Mouse (Mus musculus) hindbrain, embryonic 12.5 days (tissue): ENCODE measurements around the gene Gm42417. TPM values are rescaled to one million over a fixed set of nuclear protein-coding genes. Genes with fewer than 3 reads are reported as not detected.

Experiments
- ATAC-seq: fragments of 200-750 bp; cut with Nextera tagmentation; 2 replicates; pipeline ENCODE4 v1.8.0; 2017; ENCODE audit warnings: moderate TSS enrichment; ENCODE audit not compliant: low FRiP score
- H3K27ac ChIP-seq: fragments of 300-500 bp; sonication (generic); 2 replicates; pipeline ENCODE4 v1.5.1; 2016; ENCODE audit warnings: mild to moderate bottlenecking
- H3K27me3 ChIP-seq: fragments of 300-500 bp; sonication (generic); 2 replicates; pipeline ENCODE4 v1.6.1; 2016; ENCODE audit warnings: mild to moderate bottlenecking
- H3K36me3 ChIP-seq: fragments of 300-500 bp; sonication (generic); 2 replicates; pipeline ENCODE4 v1.6.1; 2016; ENCODE audit warnings: mild to moderate bottlenecking
- H3K4me1 ChIP-seq: fragments of 300-500 bp; sonication (generic); 2 replicates; pipeline ENCODE4 v1.6.1; 2016
- H3K4me2 ChIP-seq: fragments of 300-500 bp; sonication (generic); replicated peaks from 2 replicates; pipeline ENCODE4 v1.6.1; 2016; ENCODE audit warnings: mild to moderate bottlenecking
- H3K4me3 ChIP-seq: fragments of 300-500 bp; sonication (generic); 2 replicates; pipeline ENCODE4 v1.5.1; 2016; ENCODE audit warnings: mild to moderate bottlenecking
- H3K9ac ChIP-seq: fragments of 300-500 bp; sonication (generic); 2 replicates; pipeline ENCODE4 v1.6.1; 2016; ENCODE audit warnings: mild to moderate bottlenecking, moderate library complexity
- H3K9me3 ChIP-seq: fragments of 300-500 bp; sonication (generic); replicated peaks from 2 replicates; pipeline ENCODE4 v1.6.1; 2016; ENCODE audit warnings: mild to moderate bottlenecking
- WGBS: fragments of 180-500 bp; shearing (Covaris S2); methylation state at CpG from one replicate; pipeline ENCODE4 v1.1.7; 2016; 5-methylcytosine and 5-hydroxymethylcytosine counted together
- microRNA-seq: library from miRNA; unstranded; fragments of <30 nt; microRNA quantifications from one replicate; pipeline ENCODE4, GENCODE M21; 2017
- polyA plus RNA-seq: library from polyadenylated mRNA; unstranded; fragments of >200 nt; fragmentation: Nextera tagmentation; extraction: Ambion mirVana; gene quantifications from 2 replicates; pipeline ENCODE4 v1.2.1, GENCODE M21; 2016

The Gm42417 gene
- polyA plus RNA-seq, 1 experiment from 2014 or later = not detected

DNA sequence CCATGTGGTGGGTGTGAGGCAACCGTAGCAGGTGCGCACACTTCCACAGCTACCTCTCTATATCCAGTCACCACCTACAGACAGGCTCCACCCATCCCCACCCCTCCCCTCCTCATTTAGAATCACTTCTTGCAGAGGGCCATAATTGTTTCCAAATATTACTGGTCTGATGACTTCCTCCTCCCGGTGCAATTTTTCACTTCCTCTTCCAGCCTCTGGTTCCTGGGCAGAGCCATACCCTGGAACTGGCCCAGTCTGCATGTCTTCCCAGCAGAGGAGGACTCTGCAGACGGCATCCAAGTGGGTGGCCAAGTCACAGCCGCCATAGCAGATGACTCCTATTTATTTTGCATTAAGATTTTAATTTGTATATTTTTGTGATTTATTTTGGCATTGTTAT lies 31.0 kb downstream of the Gm42417 start:
- no peak overlapping the region for H3K4me3 ChIP-seq
- no peak overlapping the region for H3K27ac ChIP-seq
- no peak for ATAC-seq
- no peak overlapping the region for H3K9ac ChIP-seq
- H3K4me2 ChIP-seq = no peak overlapping the region
- H3K27me3 ChIP-seq = no peaks in the 10 kb centered on the region
- WGBS = 88% methylated on average over 5 of the region's 5 CpGs
- peaks cover 18% of the 10 kb centered on the region for H3K36me3 ChIP-seq
- H3K4me1 ChIP-seq = peaks cover 4% of the 10 kb centered on the region
- no peaks in the 10 kb centered on the region for H3K9me3 ChIP-seq

- H3K9me3 ChIP-seq = no peaks in the 10 kb centered on the region
- H3K4me1 ChIP-seq = no peaks in the 10 kb centered on the region
- H3K27ac ChIP-seq = no peak overlapping the region
- 11% methylated on average over 3 of the region's 3 CpGs for WGBS
- H3K4me2 ChIP-seq = no peak overlapping the region
- H3K4me3 ChIP-seq = no peak overlapping the region
- H3K36me3 ChIP-seq = peaks cover 26% of the 10 kb centered on the region
- peak; percentile 61; the same call in 1 of the 2 replicates for ATAC-seq
- no peak overlapping the region for H3K9ac ChIP-seq
- no peaks in the 10 kb centered on the region for H3K27me3 ChIP-seq
Observed at GRCm38 (mm10) chr1:36501261-36501660, 38.0 kb downstream of the Gm42417 start.

DNA sequence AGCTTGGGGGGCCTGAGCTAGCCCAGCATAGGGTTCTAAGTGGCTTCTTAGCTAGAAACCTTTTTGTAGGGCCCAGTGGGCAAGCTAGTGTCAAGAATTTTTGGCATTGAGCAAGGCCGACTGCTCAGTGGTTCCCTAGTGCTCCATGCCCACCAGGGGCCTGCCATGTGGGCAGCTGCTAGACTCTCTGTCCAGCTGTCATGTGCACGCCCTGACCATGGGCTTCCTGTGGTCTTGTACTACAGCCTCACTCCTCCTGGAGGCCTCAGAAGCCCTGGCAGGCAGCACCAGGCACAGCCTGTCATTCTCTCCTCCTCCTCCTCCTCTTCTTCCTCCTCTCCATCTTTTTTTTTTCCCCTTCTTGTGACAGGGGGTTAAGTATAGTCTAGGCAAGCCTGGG lies 41.9 kb downstream of the Gm42417 start:
- no peak overlapping the region for H3K4me2 ChIP-seq
- 65% methylated on average over 2 of the region's 2 CpGs for WGBS
- no peak overlapping the region for H3K9ac ChIP-seq
- H3K4me3 ChIP-seq = no peak overlapping the region
- H3K36me3 ChIP-seq = peaks cover 23% of the 10 kb centered on the region
- no peak for ATAC-seq
- peaks cover 3% of the 10 kb centered on the region; the same call in 1 of the 2 replicates for H3K4me1 ChIP-seq
- no peaks in the 10 kb centered on the region for H3K27me3 ChIP-seq
- no peaks in the 10 kb centered on the region for H3K9me3 ChIP-seq
- H3K27ac ChIP-seq = no peak overlapping the region

DNA sequence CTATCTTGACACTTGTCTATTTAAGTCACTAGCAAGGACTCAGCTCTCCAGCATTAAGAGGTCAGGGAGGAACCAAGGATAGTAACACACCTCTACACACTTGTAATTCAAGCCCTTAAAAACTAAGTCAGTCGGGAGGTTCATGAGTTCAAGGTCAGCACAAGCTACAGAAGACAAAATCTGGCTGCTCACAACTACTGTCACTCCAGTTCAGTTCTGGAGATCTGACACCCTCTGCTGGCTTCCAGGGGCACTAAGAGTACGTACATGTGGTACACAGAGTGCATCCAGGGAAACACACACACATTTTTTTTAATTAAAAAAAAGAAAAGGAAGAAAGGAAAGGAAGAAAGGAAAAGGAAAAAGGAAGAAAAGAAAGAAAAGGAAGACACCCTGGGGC lies 42.5 kb downstream of the Gm42417 start:
- H3K9ac ChIP-seq = no peak overlapping the region
- no peak overlapping the region for H3K27ac ChIP-seq
- no peaks in the 10 kb centered on the region for H3K27me3 ChIP-seq
- no peak overlapping the region for H3K4me3 ChIP-seq
- H3K9me3 ChIP-seq = no peaks in the 10 kb centered on the region
- WGBS = 69% methylated on average over 2 of the region's 2 CpGs
- no peak overlapping the region for H3K4me2 ChIP-seq
- H3K4me1 ChIP-seq = peaks cover 6% of the 10 kb centered on the region; the same call in 1 of the 2 replicates
- no peak for ATAC-seq
- peaks cover 23% of the 10 kb centered on the region for H3K36me3 ChIP-seq

- H3K9me3 ChIP-seq = no peaks in the 10 kb centered on the region
- peaks cover 6% of the 10 kb centered on the region; the same call in 1 of the 2 replicates for H3K4me1 ChIP-seq
- H3K4me2 ChIP-seq = no peak overlapping the region
- H3K9ac ChIP-seq = no peak overlapping the region
- H3K4me3 ChIP-seq = no peak overlapping the region
- H3K27me3 ChIP-seq = no peaks in the 10 kb centered on the region
- WGBS = 73% methylated on average over 6 of the region's 6 CpGs
- H3K27ac ChIP-seq = no peak overlapping the region
- peaks cover 3% of the 10 kb centered on the region; the same call in 1 of the 2 replicates for H3K36me3 ChIP-seq
- no peak for ATAC-seq
Observed at GRCm38 (mm10) chr1:36493299-36493698, 45.9 kb downstream of the Gm42417 start.

GRCm38 (mm10) chr1:36492416-36493139 lies 46.7 kb downstream of the Gm42417 start:
- 0 out of 2 replicates have a peak, but pooled peaks have one; percentile 43 for ATAC-seq
- H3K27ac ChIP-seq = no peak overlapping the region
- no peaks in the 10 kb centered on the region for H3K27me3 ChIP-seq
- no peak overlapping the region for H3K4me2 ChIP-seq
- no peak overlapping the region for H3K9ac ChIP-seq
- no peak overlapping the region for H3K4me3 ChIP-seq
- H3K36me3 ChIP-seq = no peaks in the 10 kb centered on the region
- H3K4me1 ChIP-seq = peaks cover 6% of the 10 kb centered on the region; the same call in 1 of the 2 replicates
- WGBS = 50% methylated on average over 9 of the region's 9 CpGs
- H3K9me3 ChIP-seq = no peaks in the 10 kb centered on the region

- no peak overlapping the region for H3K4me3 ChIP-seq
- WGBS = 71% methylated on average over 6 of the region's 6 CpGs
- H3K27ac ChIP-seq = no peak overlapping the region
- peaks cover 12% of the 10 kb centered on the region; the same call in 1 of the 2 replicates for H3K4me1 ChIP-seq
- H3K9me3 ChIP-seq = no peaks in the 10 kb centered on the region
- no peaks in the 10 kb centered on the region for H3K36me3 ChIP-seq
- no peak overlapping the region for H3K9ac ChIP-seq
- no peaks in the 10 kb centered on the region for H3K27me3 ChIP-seq
- no peak overlapping the region for H3K4me2 ChIP-seq
- no peak for ATAC-seq
Observed at GRCm38 (mm10) chr1:36489661-36490060, 49.6 kb downstream of the Gm42417 start.

- no peak overlapping the region for H3K4me3 ChIP-seq
- no peak overlapping the region for H3K4me2 ChIP-seq
- H3K4me1 ChIP-seq = peaks cover 7% of the 10 kb centered on the region; the same call in 1 of the 2 replicates
- no peaks in the 10 kb centered on the region for H3K36me3 ChIP-seq
- 45% methylated on average over 9 of the region's 9 CpGs for WGBS
- no peaks in the 10 kb centered on the region for H3K9me3 ChIP-seq
- no peak for ATAC-seq
- H3K27me3 ChIP-seq = no peaks in the 10 kb centered on the region
- H3K27ac ChIP-seq = no peak overlapping the region
- H3K9ac ChIP-seq = no peak overlapping the region
Observed at GRCm38 (mm10) chr1:36487111-36487510, 52.1 kb downstream of the Gm42417 start.

GRCm38 (mm10) chr1:36485080-36485479 lies 54.1 kb downstream of the Gm42417 start:
- H3K36me3 ChIP-seq = no peaks in the 10 kb centered on the region
- no peak overlapping the region for H3K4me2 ChIP-seq
- no peak overlapping the region for H3K4me3 ChIP-seq
- H3K9ac ChIP-seq = no peak overlapping the region
- peaks cover 6% of the 10 kb centered on the region; the same call in 1 of the 2 replicates for H3K4me1 ChIP-seq
- WGBS = 88% methylated on average over 7 of the region's 7 CpGs
- H3K27me3 ChIP-seq = no peaks in the 10 kb centered on the region
- H3K9me3 ChIP-seq = no peaks in the 10 kb centered on the region
- no peak for ATAC-seq
- H3K27ac ChIP-seq = no peak overlapping the region

DNA sequence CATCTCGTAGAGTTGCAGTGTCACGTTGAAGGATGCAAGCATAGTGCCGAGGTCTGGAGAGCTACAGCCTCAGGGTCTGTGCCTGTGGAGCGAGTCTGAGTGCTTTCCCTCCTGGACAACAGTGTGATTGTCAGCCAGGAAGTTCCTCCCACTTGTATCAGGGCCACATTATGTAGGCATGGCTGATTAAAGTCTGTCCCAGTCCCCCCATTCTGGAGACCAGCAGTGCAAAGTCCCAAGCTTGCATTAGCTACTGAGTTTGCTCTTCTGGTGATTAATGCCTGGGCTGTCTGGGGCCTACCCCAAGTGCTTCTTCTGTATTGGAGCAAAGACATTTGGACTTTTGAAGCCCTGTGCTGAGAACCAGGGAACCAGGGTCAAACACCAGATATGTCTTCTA lies 55.4 kb downstream of the Gm42417 start:
- Histone ChIP-seq H3K9me3 (no peaks in the 10 kb centered on the region), H3K27me3 (no peaks in the 10 kb centered on the region), H3K27ac (no peak overlapping the region), H3K4me2 (no peak overlapping the region), H3K9ac (no peak overlapping the region), H3K4me1 (peaks cover 6% of the 10 kb centered on the region; the same call in 1 of the 2 replicates), H3K4me3 (no peak overlapping the region), H3K36me3 (no peaks in the 10 kb centered on the region)
- WGBS = 67% methylated on average over 4 of the region's 4 CpGs
- no peak for ATAC-seq

Small RNA genes within 50 kb of the gene (microRNA-seq; reads per million reads assigned to microRNA genes)
- not detected for gene Gm47280

Other genes starting within 250 kb of the Gm42417 start
- 3.6 and 3.8 TPM in 2 replicates for gene Arid5a, start 231.7 kb downstream of the Gm42417 start, polyA plus RNA-seq
- gene Kansl3, start 170.2 kb downstream of the Gm42417 start, polyA plus RNA-seq = 44.5 and 45.4 TPM in 2 replicates
- gene Fer1l5, start 167.1 kb downstream of the Gm42417 start, polyA plus RNA-seq = 2.3 and 2.6 TPM in 2 replicates
- 74.3 and 76.7 TPM in 2 replicates for gene Lman2l, start 94.2 kb downstream of the Gm42417 start, polyA plus RNA-seq
- 11.3 and 11.5 TPM in 2 replicates for gene Cnnm4, start 67.8 kb downstream of the Gm42417 start, polyA plus RNA-seq
- 4.5 and 4.6 TPM in 2 replicates for gene Cnnm3, start 27.6 kb downstream of the Gm42417 start, polyA plus RNA-seq
- gene Ankrd23, start 2.5 kb downstream of the Gm42417 start, polyA plus RNA-seq = 14.6 and 18.8 TPM in 2 replicates
- gene Ankrd39, start 8.0 kb upstream of the Gm42417 start, polyA plus RNA-seq = 17.8 and 18.8 TPM in 2 replicates
- 33.4 and 35.6 TPM in 2 replicates for gene Sema4c, start 18.9 kb upstream of the Gm42417 start, polyA plus RNA-seq
- 0.67 TPM in 1 of 2 replicates, not detected in the other for gene Fam178b, start 143.8 kb upstream of the Gm42417 start, polyA plus RNA-seq
- gene Cox5b, start 152.0 kb upstream of the Gm42417 start, polyA plus RNA-seq = 430 and 502 TPM in 2 replicates
- gene 4933424G06Rik, start 170.7 kb upstream of the Gm42417 start, polyA plus RNA-seq = not detected in 2 replicates
- 98.8 and 104 TPM in 2 replicates for gene Actr1b, start 175.0 kb upstream of the Gm42417 start, polyA plus RNA-seq
- 0.34 and 0.39 TPM in 2 replicates for gene Zap70, start 222.4 kb upstream of the Gm42417 start, polyA plus RNA-seq